Mouse (Mus musculus) effector memory CD4-positive, alpha-beta T cell, adult 5 months (primary cell): ENCODE measurements around the gene Drp2. TPM values are rescaled to one million over a fixed set of nuclear protein-coding genes. Genes with fewer than 3 reads are reported as not detected.

Source experiments
- polyA plus RNA-seq: library from polyadenylated mRNA; unstranded; fragments of 100-300 nt; shearing (Covaris generic); gene quantifications from one replicate; pipeline ENCODE4 v1.2.1, GENCODE M21; 2017

Drp2 gene
- not detected for polyA plus RNA-seq

DNA sequence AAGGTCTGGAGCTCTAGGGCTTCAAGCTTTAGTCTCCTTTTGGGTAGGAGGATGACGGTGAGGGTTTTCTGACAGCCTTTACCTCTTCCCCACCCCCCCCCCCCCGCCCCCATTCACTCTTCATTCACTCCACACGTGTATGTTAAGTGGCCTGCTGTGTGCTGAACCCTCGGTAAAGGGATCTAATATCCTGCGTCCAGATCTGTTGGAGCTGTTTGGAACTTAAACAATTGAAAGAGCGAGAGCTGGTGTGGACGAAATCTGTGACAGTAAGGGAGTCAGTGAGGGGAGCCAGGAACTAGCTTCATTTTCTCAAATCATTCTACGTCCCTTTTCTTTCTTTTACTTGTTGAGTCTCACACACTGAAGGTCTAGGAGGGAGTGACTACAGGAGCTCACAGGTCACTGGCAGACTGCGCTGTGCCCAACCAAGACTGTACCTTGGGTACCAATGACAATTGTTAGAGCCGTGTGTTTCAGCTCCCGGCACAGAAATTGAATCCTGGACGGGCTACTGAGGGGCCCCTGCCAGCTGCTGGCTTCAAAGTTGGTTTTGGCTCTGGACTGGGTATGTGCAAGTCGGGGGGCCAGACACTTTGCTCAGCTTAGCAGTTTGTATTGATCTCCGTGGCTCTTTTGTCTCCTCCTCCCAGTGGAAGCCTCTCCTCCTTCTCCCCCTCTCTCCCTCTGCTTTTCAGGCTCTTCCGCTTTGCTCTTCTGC, at the start of gene Drp2:
TSS of gene Drp2 (plus strand) at position 689 of the 721 bp plus-strand sequence.

DNA sequence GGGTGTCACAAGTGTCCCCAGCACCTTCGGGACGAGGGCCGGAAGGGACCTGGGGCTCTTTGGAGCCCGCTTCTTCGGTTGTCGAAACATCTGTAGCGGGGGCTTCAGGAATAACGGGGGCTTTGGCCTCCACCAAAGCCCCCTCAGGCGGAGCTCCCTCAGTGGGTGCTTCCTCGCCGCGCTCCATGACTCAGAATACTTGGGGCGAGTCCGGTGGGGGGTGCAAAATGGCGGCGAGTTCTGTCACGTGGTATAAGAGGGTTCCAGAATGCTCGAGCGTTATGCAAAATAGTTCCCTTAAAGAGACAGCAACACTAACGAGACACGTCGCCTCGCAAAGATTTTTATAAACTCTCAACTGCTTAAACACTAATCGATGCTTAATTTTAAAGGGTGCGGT, 71.9 kb downstream of the Drp2 start, which contains the start of gene Taf7l:
TSS of gene Taf7l (minus strand) at position 201 of the 400 bp plus-strand sequence.

Other genes starting within 250 kb of the Drp2 start
- gene Xkrx, start 242.5 kb upstream of the Drp2 start, polyA plus RNA-seq = not detected
- gene Arl13a, start 217.1 kb upstream of the Drp2 start, polyA plus RNA-seq = not detected
- gene Nox1, start 182.6 kb upstream of the Drp2 start, polyA plus RNA-seq = not detected
- 20.3 TPM for gene Trmt2b, start 127.6 kb upstream of the Drp2 start, polyA plus RNA-seq
- gene Tmem35a, start 109.3 kb upstream of the Drp2 start, polyA plus RNA-seq = not detected
- gene Cenpi, start 96.5 kb upstream of the Drp2 start, polyA plus RNA-seq = 0.94 TPM
- not detected for gene Taf7l, start 71.9 kb downstream of the Drp2 start, polyA plus RNA-seq
- gene Timm8a1, start 137.3 kb downstream of the Drp2 start, polyA plus RNA-seq = 16.9 TPM
- gene Btk, start 179.0 kb downstream of the Drp2 start, polyA plus RNA-seq = not detected
- gene Rpl36a, start 181.1 kb downstream of the Drp2 start, polyA plus RNA-seq = 286 TPM
- gene Gla, start 196.6 kb downstream of the Drp2 start, polyA plus RNA-seq = 30.9 TPM
- 172 TPM for gene Hnrnph2, start 196.6 kb downstream of the Drp2 start, polyA plus RNA-seq